Mouse (Mus musculus) thymus, postnatal 0 days (tissue): ENCODE measurements at regions not wholly inside any gene's neighbourhood (a gene's known extent, or its start where the extent isn't known, plus 50 kb on each side); places are given as distances from the start of the nearest gene placed in this dataset.

Experiments
- DNase-seq: peaks from one replicate; pipeline ENCODE4 v3.0.0-alpha.2; 2015; ENCODE audit warnings: low spot score

DNA sequence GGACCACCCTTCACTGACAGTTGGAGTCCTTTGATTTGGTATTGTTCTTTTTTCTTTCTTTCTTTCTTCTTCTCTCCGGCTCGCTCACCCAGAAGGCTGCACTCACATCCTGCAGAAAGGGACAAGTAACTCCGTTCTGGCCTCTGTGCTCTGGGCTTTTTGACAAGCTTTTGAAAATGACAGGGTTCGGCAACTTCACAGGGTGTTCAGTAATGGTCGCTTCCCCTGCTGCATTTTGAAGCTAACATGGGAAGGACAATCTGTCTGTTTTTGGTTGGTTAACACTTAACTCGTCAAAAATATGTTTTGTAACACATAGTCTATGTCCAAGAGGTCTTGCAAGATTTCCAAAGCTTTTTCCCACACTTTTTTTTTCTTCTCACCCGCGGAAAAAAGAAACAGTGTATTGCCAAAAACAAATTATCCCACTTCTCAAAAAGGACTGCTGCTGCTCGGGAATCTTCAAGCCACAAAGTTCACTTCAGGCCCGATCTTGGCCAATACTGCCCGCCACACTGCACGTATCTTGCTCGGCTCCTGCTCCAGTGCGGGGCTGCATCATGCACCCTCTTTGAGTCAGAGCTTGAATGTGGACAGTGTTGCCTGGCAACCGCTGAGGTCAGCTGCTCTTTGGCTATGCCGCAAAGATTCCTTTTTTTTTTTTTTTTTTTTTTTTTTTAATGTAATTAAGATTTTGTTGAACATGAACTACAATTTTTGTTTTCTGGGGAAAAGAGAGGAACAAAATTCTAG is 209.4 kb upstream of the Inhba start:
- no peak for DNase-seq

- DNase-seq: no peak
These were observed 207.7 kb upstream of the Inhba start for GRCm38 (mm10) chr13:15803965-15804364.

- no peak for DNase-seq
These were observed 204.7 kb upstream of the Inhba start for GRCm38 (mm10) chr13:15806925-15807324.

- DNase-seq: no peak
These were observed 189.3 kb upstream of the Inhba start for GRCm38 (mm10) chr13:15822261-15822850.

DNA sequence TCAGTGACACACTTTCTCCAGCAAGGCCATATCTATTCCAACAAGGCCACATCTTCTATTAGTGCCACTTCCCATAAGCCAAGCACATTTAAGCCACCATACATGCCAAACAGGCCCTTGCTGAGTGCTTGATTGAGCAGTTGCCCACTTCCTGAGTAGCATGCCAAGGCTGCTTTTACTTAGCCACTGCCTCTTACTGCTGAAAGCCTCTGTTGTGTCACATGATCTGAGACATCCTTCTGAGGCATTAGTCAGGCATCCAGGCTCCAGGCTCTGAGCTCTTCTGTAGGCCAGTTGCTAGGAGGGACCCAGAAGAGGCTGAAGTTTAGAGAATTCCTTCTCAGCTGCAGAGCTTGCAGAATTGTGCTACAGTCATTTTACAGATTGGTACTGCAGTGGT is 165.8 kb upstream of the Inhba start:
- DNase-seq: peak; percentile 15

DNA sequence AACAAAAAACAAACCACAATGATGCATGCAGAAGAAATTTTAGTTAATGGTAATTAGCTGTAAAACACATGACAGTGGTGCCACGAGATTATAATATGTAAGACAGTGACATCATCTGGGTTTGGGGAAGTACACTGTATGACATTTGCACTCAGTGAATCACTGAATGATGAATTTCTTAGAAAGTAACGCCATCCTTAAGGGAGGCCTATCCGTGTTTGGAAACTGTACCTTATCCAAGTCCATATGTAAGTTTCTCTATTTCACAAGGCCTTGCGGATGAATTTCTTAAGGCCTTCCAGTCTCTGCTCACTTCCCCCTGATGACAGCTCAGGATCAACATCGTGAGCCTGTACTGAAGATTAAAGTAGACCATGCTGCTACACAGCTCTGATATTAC is 163.6 kb upstream of the Inhba start:
- no peak for DNase-seq

DNA sequence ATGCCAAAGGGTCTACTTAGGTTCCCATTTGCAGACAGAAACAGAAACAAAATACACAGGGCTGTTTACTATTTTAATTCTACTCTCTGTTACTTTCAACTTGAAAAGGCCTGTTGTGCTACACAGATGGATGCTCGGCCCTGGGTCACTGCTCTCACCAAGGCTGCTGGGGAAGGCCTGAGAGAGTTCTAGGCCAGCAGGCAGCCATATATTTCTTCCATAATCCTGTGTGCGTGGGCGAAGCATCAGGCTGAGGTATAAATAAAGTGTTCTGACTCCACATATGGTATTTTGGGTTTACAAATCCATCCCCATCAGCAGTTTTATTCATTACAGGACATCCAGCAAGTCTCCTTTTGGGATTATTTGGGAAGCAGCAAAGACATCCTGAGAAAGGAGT is 162.5 kb upstream of the Inhba start:
- DNase-seq: no peak

DNA sequence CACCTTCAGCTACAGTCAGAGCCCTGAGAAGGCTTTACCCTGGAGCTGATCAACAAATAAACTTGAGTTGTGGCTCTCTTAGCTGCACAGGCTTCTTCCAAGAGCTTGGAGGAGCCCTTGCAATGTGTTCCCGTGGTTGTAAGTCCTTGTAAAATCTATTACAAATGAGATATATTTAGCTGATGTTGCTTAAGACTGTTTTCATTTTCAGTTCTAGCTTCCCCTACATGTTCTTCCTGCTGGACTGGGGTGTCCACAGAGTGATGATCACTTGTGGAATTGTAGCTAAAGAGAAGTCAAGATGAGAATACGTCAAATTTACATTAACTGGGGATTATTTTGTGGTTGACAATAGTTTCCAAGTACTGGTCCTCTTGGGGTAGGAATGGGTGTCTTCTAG is 161.3 kb upstream of the Inhba start:
- no peak for DNase-seq

DNA sequence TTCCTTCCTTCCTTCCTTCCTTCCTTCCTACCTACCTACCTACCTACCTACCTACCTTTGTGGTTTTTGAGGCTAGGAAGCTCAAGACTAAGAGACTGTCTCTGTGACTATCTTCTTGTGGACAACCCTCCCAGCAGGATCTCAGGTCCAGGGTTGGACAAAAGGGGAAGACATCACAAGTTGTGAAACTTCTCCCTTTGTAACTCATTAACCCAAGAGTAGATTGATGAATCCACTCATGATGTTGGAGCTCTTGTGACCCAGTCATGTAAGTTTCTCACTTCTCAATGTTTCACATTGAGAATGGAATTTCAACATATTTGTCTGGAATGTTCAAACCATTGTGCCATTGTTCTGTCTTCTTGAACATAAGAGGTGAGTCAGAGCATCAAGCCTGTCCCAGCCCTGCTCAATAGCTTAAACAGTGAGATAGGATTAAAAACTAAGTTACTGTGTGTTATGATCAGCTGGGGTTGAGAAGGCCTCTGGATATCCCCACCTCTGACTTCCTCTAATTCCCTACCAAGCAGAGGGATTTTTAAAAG is 158.6 kb upstream of the Inhba start:
- DNase-seq: no peak

DNA sequence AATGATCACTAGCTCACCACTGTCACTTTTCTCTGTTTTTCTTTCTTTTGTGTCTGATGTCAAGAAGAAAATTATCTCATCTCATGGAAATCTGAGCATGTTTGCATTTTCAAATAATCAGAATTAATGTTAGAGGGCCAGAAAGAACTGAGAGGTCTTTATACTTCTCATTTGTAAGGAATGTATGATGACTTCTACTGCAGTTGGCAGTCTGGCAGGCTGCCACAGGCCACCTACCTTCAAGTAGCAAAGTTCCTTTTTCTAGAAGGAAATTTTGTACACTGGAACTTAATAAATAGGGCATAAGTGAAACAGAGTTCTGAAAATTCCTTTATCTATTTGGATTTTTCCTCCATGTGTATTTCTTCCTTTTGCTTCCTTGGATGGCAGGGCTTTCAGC is 148.7 kb upstream of the Inhba start:
- DNase-seq: no peak

GRCm38 (mm10) chr13:15863344-15863743 is 148.3 kb upstream of the Inhba start:
- no peak for DNase-seq

DNA sequence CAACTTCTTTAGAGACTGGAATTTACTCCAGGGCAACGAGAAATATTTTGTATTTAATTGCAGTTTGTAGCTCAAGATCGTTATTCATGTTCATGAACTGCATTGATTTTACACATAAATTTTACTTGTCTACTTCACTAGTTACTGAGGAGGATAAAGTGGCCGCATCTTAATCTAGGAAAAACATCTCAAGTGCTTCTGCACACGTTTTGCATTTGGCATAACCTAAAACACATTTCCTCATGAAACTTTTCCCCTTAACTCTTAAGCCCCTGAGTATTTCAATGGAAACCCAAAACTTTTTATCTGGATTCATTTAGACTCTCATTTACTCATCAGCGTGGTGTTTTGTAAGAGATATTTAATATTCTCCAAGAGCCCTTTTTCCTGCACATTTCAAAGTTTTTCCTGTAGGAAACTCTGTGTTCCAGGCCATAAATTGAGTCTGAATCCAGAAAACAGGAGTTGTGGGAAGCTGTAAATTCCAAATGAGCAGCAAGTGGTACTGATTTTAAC is 144.5 kb upstream of the Inhba start:
- no peak for DNase-seq

DNA sequence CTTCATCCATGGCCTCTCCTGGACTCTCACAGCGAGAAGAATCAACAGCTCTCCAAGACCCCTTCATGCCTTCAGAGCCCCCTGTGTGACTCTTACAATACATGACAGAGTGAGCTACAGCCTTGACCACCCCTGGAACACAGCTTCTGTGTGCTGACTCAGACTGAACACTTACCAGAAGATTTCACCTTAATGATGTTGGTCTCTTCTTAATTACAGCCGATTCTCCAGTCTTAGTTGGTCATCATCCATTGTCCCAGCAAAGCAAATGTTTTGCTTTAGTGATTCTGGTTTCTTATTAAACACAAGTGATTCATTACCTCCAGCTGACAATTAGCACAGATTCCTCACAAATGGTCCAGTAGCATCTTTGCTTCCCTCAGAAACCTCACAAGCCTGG is 134.0 kb upstream of the Inhba start:
- DNase-seq: no peak

GRCm38 (mm10) chr13:15879576-15879975 is 132.1 kb upstream of the Inhba start:
- DNase-seq: no peak

DNA sequence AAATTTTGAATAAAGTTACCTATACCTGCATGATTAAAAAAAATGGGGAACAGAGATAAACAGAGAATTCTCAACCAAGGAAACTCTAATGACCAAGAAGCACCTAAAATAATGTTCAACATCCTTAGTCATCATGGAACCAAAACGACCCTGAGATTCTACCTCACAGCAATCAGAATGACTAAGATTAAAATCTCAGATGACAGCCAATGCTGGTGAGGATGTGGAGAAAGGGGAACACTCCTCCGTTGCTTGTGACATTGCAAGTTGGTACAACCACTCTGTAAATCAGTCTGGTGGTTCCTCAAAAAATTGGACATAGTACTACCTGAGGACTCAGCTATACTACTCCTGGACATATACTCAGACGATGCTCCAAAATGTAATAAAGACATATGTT is 120.9 kb upstream of the Inhba start:
- DNase-seq: no peak

DNA sequence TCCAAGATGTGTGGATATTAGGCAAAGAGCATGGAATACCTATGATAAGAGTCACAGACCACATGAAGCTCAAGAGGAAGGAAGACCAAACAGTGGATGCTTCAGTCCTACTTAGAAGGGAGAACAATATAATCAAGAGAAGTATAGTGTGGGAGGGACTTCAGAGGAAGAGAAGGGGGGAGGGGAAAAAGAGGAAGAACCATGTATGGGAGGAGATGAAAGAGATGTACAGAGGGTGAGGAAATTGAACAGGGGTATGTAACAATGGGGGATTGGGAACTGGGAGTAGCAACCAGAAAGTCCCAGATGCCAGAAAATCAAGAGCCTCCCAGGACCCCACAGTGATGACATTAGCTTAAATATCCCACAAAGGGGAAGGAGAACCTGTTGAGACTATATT is 120.2 kb upstream of the Inhba start:
- DNase-seq: no peak

- no peak for DNase-seq
These were observed 113.5 kb upstream of the Inhba start for GRCm38 (mm10) chr13:15898201-15898600.

DNA sequence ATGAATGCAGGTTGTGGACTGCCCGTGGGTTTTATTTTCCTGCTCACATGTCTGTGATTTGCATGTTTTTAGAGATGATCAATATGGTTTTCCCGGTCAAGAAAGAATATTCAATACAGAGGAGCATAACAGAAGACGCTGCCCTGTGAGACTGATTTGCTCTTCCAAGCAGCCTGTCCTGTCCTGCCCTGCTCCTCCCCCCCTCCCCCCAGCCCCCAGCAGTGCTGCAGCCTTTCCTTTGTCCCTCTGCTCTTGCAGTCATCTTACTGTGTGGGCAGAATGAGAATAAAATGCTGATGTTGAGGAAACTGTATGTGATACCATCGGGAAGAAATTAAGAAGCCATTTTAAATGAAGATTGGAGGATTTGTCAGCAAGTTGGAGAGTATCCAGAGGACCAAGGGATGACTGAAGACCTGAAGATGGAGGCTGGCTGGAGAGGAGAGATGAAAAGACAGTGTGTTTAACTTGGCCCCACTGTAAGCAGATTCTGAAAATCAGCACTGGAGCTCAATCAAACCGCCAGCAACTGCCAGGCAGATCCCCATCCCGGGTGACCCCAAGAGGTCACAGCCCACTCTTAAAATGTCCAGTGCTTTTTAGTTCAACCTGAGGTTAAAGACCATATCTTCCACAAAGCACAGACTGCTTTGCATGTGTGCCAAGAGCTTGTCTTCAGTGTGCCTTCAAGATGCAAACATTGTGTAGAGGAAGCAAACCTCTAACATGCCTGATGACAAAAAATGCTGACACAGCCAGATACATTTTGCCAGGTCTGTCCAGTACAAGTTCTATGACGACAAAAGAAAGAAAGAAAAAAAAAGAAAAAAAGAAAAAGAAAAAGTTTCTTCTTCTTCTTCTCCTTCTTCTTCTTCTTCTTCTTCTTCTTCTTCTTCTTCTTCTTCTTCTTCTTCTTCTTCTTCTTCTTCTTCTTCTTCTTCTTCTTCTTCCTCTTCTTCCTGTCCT is 109.7 kb upstream of the Inhba start:
- no peak for DNase-seq

DNA sequence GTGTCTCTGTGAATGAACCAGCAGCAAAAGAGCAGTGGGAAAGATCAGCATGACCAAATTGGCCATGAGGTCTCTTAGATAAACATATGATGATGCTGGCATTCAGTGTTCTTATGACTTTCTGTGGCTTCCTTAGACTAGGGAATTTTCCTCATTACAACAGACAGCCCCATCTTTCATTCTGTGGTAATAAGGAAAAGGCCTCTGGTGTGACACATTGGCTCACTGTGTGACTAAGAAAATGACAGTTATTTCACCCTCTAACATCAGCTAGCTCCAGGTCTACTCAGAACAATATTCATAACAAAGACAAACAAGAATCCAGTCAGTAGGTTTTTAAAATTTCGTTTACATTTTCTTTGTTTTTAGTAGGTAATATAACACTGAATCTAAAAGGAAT is 103.8 kb upstream of the Inhba start:
- no peak for DNase-seq

DNA sequence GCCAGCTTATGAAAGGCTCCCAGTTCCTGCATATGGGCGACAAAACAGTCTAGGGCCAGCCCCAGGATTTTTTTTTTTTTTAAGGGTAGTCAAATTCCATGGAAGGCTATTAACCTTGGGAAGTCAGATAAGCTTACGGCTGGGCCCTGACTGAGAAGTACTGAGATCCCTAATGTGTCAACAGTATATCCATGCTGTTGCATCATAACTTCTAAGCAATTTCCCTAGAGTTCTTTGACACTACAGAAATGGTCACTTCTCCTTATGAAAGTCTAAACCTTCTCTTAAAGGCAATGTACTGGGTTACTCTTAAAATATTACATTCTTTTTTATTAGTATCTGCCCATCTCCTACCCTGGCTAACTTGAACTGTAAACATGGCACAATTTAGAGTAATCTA is 101.1 kb upstream of the Inhba start:
- DNase-seq: no peak

DNA sequence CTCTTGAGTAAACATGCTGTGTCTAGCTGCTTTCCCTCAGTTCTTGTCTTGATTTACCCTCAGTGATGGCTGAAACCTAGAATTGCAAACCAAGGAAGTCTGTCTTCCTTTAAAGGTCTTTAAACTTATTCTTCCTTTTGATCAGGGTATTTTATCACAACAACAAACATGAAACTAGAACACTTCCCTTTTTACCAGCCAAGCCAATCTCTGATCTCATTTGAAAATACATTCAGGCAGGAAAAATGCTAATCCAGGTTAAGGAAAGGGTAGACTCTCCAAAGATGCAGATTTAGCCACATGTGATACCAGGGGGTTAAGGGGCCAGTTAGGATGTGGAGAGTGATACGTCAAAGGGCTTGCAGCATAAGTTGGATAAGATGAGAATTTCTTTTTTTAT is 100.4 kb upstream of the Inhba start:
- no peak for DNase-seq

DNA sequence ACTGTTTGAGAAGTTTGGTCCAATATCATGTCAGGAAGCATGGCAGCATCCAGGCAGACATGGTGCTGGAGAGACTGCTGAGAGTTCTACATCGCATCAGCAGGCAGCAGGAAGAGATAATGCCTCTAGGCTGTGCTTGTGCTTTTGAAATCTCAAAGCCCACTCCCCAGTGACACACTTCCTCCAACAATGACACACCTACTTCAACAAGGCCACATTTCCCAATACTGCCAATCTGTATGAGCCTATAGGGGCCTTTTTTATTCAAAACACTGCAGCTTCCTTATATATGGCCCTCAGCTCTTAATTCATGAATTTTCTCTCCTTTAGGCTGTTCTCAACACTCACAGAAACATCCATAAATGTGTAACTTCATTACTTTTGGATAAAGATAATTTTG is 97.4 kb upstream of the Inhba start:
- DNase-seq: no peak
